Mouse (Mus musculus) MEL-GATA-1-ER (cell line): Measurements from ENCODE around the gene Slco3a1.
A peak's percentile ranks its signal among the peaks of the same experiment; 100 is the strongest.

Experiments used
- DNase-seq: peaks from one replicate; pipeline ENCODE4 v3.0.0-alpha.2; 2012; ENCODE audit warnings: low read depth; ENCODE audit errors: extremely low read depth

Slco3a1 gene

DNA sequence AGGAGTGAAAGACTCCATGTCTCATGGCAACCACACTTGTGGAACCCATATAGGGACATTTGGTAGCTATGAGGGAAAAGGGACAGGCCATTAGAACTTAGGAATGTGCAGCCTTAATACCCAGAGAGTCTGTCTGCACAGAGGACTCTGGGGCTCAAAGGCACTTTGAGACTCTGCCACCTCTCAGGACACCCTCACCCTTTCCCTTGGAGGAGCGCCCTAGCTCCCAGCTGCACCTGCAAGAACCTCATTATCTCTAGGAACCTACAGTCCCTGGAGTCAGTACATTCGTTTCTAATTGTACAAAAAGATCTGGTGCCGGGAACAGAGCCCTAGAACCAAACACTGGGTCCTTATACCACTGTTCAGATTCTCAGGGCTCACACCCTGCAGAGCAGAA lies 66.4 kb downstream of the Slco3a1 start:
- DNase-seq, result no peak

DNA sequence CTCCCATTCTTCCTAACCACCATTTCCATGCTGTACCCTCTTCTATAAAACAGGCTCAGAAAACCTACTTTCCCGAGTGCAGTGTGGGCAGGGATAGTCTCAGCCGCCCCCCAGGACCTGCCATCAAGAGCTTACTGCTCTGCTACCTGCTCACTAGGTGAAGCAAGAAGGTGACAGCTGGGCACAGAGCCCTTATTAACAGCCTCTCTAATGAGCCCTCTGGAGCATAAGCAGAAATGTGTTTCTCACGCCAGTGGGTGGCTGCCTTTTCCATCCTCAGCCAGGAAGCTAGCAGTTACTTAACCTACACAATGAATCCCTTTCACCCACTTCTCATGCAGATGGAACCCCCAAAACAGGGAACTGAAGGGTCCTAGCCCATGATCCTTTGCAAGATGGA lies 66.9 kb downstream of the Slco3a1 start:
- no peak for DNase-seq

DNA sequence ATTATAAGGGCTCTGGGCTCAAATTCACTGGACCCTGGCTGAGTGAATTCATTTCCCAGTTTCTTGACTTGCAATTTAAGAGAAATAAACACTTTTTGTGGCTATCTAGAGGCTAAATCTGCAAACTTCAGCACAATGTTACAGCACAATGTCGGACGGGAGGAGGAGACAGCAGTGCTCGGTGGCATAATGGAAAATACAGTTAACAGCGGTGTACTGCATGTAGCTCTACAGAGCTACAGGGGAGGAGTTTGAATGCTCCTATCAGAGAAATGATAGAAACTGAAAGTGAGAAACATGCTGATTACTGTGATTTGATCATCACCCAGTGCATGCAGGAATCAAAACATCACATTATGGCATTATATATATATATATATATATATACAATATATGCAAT lies 68.5 kb downstream of the Slco3a1 start:
- no peak for DNase-seq

- no peak for DNase-seq
These were observed 68.9 kb downstream of the Slco3a1 start for GRCm38 (mm10) chr7:74485669-74486068.

- DNase-seq, result no peak
These were observed 70.6 kb downstream of the Slco3a1 start for GRCm38 (mm10) chr7:74484024-74484385.

DNA sequence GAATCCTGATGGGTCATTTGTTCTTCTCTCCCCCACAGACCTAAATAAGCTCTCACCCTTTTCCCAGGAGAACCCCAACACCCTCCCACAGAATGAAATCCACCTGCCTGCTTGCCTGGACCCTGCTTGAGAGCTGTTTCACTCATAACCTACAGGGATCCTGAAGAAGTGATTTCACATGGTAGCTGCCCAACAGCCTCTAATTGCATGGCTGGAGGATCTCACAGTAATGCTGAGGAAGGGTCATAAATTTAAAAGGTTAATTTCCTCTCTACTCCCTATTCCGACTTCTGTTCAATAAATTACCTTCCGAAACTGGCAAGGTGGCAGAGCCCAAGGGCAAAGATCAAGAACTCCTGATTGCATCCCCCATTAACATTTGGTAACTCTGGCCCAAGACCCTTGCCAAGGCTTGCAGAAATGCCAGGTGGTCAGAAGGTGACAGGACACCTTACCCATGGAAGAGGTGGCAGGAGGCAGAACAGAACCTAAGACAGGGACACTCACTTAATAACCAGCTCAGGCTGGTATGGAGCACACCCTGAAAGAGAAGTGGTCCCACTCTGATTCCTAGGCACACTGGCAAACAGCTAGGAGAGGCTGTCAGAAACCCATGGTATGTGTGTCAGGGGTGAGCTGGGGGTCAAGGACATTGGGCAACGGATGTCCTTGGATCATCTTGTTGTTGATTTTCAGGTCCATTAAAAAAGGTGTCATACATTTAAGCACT lies 71.1 kb downstream of the Slco3a1 start:
- no peak for DNase-seq

DNA sequence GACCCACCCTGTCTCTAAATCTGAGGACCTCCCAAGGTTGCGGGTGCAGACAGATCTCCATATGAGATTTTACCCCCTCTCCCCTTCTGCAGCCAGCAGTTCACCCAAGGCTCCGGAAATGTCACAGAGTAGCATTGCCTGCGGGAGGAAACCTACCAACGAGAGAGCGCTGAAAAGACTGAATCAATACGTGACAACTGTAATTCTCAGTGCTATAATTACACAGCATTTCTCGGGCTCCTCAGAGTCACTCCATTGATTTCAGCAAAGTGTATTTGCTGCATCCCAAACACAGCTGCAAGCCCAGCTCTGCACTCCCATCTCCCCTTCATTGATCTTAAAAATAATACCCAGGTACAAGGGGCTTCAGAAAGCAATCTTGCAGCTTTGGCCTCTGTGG lies 82.8 kb downstream of the Slco3a1 start:
- no peak for DNase-seq

GRCm38 (mm10) chr7:74466886-74467285 lies 87.7 kb downstream of the Slco3a1 start:
- DNase-seq, result no peak

DNA sequence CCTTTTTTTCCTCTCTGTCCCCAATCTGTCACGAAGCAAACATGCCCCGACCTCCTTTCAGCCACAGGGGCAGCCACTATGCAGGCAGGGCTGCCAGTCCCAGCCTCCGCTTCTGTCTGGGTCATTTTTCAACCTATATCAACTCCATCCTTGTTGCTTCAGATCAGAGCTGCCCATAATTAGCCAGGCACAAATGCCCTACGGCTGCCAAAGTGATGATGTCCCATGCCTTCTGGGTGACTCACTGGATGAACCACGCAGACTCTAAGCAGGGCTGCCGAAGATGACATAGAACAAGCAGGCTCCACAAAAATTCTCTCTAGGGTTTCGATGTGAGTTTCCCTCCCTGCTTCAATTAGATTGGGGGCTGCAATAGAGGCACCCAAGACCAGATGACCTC lies 89.9 kb downstream of the Slco3a1 start:
- DNase-seq, result no peak

DNA sequence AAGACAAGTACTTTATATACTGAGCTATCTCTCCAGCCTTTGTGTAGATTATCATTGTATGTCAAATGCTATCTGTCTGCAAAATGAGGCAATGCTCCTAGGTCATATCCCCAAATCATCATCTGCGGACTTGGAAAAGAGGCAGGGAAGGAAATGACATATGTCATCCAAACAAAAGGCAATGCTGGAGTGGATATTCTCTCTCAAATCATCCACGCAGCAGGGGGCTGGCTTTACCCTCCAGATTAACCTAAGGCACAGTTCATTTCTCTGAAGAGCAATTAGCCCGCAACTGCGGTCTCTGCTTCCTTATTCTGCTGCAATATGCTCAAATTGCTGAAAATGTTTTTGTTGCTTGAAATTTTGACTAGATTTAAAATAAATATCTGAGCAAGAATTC lies 92.1 kb downstream of the Slco3a1 start:
- DNase-seq, result no peak

DNA sequence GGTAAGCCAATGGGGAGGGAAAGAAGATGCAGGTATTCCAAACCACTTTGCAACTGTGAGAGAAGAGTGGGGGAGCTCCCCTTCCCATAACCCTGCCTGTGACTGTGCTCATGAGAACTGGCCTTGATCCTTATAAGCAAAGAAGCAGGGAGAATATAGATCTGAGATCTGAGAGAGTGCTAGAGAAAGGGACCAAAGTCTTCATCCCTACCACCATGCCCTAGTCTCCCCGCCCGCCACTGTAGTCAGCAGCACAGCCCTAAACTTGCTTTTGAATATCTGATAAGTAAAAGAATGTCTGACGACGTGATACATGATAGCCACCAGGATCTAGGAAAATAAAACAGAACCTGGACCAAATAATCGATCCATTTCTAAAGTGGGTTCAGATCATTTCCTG lies 92.8 kb downstream of the Slco3a1 start:
- no peak for DNase-seq

DNA sequence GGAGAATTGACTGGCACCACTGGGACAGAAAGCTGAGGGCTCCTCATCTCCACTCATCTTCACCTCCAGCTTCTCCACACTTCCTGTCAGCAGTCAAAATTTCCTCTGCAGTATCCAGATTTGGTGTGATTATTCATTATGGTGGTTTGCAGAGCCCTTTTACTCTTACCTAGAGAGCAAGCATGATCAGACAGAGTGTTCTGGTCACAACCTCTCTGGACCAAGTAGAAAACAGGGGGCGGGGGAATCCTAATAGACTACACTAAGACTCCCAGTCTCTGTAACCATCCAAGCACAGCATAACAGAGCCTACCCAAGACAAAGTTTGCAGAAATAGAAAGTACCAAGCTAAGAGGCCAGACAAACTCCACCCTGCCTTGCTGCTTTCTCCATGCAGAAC lies 93.4 kb downstream of the Slco3a1 start:
- no peak for DNase-seq

- no peak for DNase-seq
These were observed 94.8 kb downstream of the Slco3a1 start for GRCm38 (mm10) chr7:74459812-74460211.

- DNase-seq, result no peak
These were observed 95.3 kb downstream of the Slco3a1 start for GRCm38 (mm10) chr7:74459277-74459676.

- no peak for DNase-seq
These were observed 95.9 kb downstream of the Slco3a1 start for GRCm38 (mm10) chr7:74458475-74459221.

DNA sequence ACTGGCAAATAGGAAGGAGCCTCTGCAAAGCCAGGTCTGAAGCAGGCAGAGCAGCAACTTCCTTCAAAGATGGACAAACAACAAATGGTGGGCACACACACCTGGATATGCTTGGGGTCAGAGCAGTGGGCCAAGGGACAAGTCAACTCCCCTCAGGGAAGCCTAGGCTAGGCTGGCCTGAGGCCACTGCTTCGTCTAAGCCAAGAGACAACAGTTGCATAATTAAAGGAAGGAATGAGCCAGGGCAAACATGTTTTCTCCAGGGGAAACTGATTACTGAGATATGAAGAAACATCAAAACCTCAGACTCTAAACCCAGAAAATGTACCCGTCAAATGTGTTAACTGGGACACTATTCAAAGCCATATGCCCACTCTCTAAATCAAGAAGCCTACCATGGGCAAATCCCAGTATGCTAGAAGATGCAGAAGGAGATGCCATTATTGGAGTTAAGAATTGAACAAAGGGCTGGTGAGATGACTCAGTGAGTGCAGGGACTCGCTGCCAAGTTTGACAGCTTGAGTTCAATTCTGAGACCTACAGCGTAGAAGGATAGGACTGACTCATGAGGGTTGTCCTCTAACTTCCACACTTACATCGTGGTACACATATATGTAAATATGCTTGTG lies 97.1 kb downstream of the Slco3a1 start:
- no peak for DNase-seq

GRCm38 (mm10) chr7:74456781-74457180 lies 97.8 kb downstream of the Slco3a1 start:
- no peak for DNase-seq

DNA sequence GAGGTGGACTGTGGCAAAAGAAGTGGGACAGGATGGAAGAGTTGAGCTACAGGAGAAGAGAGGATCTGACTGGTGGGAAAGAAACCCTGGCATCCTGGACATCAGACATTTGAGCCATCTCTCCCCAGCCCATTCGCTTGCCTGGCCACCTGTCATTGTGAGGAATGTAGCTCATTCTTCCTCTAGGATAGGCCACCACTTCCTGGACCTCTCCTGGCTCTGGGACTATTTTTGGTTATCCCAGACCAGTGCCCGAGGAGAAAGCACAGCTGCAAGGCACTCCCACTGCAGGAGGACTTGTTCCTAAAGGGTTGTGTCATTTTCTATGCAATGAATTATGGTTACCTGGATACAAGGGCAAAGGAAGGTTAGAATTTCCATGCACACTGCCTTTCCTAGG lies 103.5 kb downstream of the Slco3a1 start:
- no peak for DNase-seq

DNA sequence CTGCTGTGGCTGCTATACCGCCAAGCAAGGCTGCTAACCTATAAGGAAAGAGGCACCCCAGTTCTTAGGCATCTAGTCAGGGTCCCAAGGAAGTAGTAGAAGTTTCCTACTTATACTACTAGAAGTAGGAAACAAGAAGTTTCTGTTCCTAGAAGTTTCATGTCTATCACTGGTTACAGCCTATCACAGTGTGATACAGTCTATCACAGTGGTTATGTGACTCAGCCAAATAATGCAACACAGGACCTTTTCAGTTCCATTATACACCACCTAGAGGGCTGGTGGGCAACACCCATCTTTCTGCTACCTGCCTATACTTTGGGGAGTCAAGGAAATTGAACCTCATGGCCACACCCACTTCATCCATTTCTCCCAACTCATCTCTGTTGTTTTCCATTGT lies 104.8 kb downstream of the Slco3a1 start:
- no peak for DNase-seq

GRCm38 (mm10) chr7:74447781-74448180 lies 106.8 kb downstream of the Slco3a1 start:
- no peak for DNase-seq

DNA sequence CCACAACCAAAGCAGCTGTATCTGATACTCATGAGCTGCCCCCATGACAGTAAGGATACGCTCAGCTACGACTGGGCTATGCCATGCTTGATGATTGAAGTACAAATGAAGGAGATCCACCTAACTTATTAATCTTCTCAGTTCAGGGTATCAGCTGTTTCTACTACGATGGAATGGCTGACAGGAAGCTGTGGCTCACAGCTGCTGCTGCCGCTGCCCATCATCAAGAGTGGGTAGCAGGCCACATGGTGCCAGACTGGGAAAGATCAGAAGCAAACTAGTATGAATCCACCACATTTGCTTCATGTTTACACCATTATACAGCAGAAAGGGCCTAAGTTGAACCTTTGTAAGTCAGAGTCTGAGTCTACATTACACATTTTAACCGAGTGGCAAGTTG lies 109.4 kb downstream of the Slco3a1 start:
- no peak for DNase-seq

- DNase-seq, result peak; percentile 19
These were observed 112.2 kb downstream of the Slco3a1 start for GRCm38 (mm10) chr7:74442380-74442779.

DNA sequence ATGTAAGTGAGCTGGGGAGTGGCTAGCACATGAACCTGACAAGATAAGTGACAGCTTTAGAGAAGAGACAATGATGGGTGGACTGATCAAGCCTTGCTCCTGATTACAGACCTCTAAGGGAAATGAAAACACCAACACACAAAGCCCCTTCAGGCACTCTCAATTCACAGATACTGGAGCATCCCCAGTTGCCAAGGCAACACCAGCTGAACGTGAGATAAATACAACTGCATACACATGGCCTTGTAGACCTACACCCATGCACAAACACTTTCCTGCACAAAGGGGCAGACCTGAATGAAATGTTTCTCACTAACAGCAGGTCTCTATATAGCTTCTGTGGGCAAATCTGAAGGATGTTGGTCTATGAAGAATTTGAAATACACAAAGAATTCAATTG lies 117.0 kb downstream of the Slco3a1 start:
- no peak for DNase-seq
